Mouse (Mus musculus): ENCODE measurements around the gene Srpr. TPM values are rescaled to one million over a fixed set of nuclear protein-coding genes. Genes with fewer than 3 reads are reported as not detected.

Srpr gene
- polyA plus RNA-seq, 1 experiment from 2014 or later, result 55.1 TPM

DNA sequence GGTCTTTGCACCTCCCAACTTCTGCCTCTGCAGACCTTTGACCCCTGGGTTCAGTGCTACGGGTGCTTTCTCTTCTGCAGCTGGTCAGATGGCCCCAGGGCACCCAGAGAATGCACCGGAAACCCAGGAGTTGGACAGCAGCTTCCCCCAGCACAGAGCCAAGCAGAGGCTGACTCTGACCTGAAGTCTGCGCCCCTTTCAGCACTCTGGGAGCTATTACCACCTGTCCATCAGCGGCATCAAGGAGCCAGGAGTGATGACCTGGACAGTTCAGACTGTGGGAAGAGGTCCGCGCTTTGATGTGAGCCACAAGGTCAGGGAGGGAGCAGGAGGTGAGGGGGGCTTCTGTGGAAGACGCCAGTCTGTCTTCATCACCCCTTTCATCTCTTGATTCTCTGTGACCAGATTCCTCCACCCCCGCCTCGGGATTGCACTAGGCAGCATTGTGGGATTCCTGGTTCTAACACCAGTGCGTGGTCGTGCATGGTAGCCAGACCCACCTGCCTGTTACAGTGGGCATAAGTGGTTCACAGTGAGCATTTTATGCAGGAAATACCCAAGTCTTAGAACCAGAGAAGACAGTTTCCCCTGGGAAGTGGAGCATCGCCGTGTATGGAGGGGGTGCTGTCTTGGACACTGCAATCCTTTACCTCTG is 83.6 kb downstream of the Srpr start:
- Histone ChIP-seq H3K4me1 (ENCODE audit: control insufficient read depth, insufficient read depth, low read length) (no peaks in the 10 kb centered on the region), H3K4me2 (ENCODE audit: low read length) (no peak overlapping the region), H3K27me3 (replicated peaks; ENCODE audit: control insufficient read depth, insufficient read depth, low read length) (no peaks in the 10 kb centered on the region), H3K9ac (ENCODE audit: low read length) (no peak overlapping the region), H3K36me3 (ENCODE audit: control insufficient read depth, insufficient read depth, low read length) (no peaks in the 10 kb centered on the region), H3K9me3 (replicated peaks; ENCODE audit: control insufficient read depth, low read length) (no peaks in the 10 kb centered on the region), H3K27ac (ENCODE audit: low read depth, low read length) (no peak overlapping the region), H3K4me3 (ENCODE audit: low read depth, low read length) (no peak overlapping the region)
- ATAC-seq (no peak), DNase-seq (ENCODE audit: low spot score) (no peak)
- 80% methylated on average over 13 of the region's 13 CpGs for WGBS

DNA sequence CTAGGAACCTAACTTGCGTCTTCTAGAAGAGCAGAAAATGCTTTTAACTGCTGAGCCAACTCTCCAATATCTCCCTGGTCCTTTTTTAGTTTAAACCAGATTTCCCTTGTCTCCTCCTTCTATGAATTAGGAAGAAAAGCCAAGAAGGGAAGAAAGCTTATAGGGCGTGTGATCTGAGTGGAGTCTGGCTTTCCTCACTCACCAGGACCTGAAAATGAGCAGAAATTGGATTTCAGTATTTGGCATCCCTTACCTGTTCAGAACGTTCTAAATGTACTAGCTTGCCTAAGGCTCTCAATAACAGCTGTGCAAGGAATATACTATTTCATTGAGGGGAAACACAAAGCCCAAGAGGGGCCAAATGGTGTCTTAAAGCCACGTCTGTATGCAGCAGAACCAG is 84.4 kb downstream of the Srpr start:
- Histone ChIP-seq H3K4me1 (ENCODE audit: control insufficient read depth, insufficient read depth, low read length) (no peaks in the 10 kb centered on the region), H3K27ac (ENCODE audit: low read depth, low read length) (no peak overlapping the region), H3K36me3 (ENCODE audit: control insufficient read depth, insufficient read depth, low read length) (no peaks in the 10 kb centered on the region), H3K4me3 (ENCODE audit: low read depth, low read length) (no peak overlapping the region), H3K27me3 (replicated peaks; ENCODE audit: control insufficient read depth, insufficient read depth, low read length) (no peaks in the 10 kb centered on the region), H3K4me2 (ENCODE audit: low read length) (no peak overlapping the region), H3K9me3 (replicated peaks; ENCODE audit: control insufficient read depth, low read length) (no peaks in the 10 kb centered on the region), H3K9ac (ENCODE audit: low read length) (no peak overlapping the region)
- no peak for DNase-seq (ENCODE audit: low spot score)
- WGBS, result 86% methylated on average over 4 of the region's 4 CpGs
- no peak for ATAC-seq

DNA sequence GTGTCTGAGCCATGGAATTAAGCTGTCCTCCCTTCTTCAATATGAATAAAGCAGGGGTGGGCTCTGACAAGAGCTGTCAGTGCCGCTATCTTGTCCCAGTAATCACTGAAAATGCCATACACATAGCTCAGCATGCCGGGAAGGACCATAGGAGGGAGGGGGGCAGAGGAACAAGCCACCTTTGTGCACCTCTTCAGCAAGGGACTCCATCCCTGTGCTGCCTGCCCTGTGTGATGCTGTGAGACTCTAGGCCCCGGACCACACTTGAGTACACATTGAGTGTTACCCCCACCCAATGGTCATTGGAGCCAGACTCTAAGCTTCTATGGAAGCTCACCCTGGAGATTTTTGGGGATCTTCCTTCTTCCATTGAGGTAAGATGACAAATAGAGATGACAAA is 86.4 kb downstream of the Srpr start:
- Histone ChIP-seq H3K36me3 (ENCODE audit: control insufficient read depth, insufficient read depth, low read length) (no peaks in the 10 kb centered on the region), H3K27ac (ENCODE audit: low read depth, low read length) (no peak overlapping the region), H3K9me3 (replicated peaks; ENCODE audit: control insufficient read depth, low read length) (no peaks in the 10 kb centered on the region), H3K9ac (ENCODE audit: low read length) (no peak overlapping the region), H3K27me3 (replicated peaks; ENCODE audit: control insufficient read depth, insufficient read depth, low read length) (no peaks in the 10 kb centered on the region), H3K4me1 (ENCODE audit: control insufficient read depth, insufficient read depth, low read length) (no peaks in the 10 kb centered on the region), H3K4me2 (ENCODE audit: low read length) (no peak overlapping the region), H3K4me3 (ENCODE audit: low read depth, low read length) (no peak overlapping the region)
- no peak for DNase-seq (ENCODE audit: low spot score)
- WGBS, result 92% methylated on average over 3 of the region's 3 CpGs
- no peak for ATAC-seq

DNA sequence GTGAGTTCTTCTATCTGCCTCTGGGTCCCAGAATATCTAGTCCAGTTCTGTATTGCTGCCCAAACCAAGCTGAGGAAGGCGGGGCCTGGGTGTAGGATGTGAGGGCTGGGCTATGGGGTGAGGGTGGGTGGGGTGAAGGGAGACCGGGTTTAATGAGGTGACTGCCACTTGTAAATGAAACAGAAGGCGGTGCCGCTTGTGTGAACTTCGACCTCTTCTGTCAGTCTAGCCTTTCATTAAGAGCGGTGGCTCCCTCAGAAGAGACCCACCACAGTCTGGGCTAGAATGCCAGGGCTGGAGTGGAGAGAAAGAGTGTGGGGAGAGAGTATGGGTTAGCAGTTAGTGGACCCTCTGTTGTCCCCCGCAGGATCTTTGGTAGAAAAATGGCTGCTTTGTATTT is 90.0 kb downstream of the Srpr start:
- WGBS, result 20% methylated on average over 7 of the region's 7 CpGs
- no peak overlapping the region for H3K9ac ChIP-seq (ENCODE audit: low read length)
- DNase-seq (ENCODE audit: low spot score) (no peak), ATAC-seq (peak; percentile 40; the same call in 1 of the 2 replicates)
- no peaks in the 10 kb centered on the region for H3K36me3 ChIP-seq (ENCODE audit: control insufficient read depth, insufficient read depth, low read length)
- H3K4me1 ChIP-seq (ENCODE audit: control insufficient read depth, insufficient read depth, low read length), result no peaks in the 10 kb centered on the region
- H3K4me2 ChIP-seq (ENCODE audit: low read length), result no peak overlapping the region
- H3K9me3 ChIP-seq (replicated peaks; ENCODE audit: control insufficient read depth, low read length), result no peaks in the 10 kb centered on the region
- no peak overlapping the region for H3K27ac ChIP-seq (ENCODE audit: low read depth, low read length)
- H3K4me3 ChIP-seq (ENCODE audit: low read depth, low read length), result no peak overlapping the region
- H3K27me3 ChIP-seq (replicated peaks; ENCODE audit: control insufficient read depth, insufficient read depth, low read length), result no peaks in the 10 kb centered on the region

DNA sequence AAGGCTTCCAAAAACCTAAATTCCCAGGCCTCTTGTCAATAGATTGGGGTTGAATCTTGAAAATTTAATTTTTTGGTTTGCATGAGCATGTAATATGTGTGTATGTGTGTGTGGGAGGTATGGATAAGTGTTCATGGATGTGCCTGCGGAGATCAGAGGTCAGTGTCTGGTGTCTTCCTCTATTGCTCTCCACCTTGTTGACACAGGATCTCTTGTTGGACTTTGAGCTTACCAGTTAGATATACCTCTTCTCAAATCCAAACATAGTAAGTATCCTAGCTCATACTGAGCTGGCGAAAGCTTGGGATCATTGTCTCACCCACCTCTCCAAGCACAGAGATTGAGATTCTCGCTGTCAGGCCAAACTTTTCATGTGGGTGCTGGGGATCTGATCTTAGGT is 90.4 kb downstream of the Srpr start:
- no peak for ATAC-seq
- WGBS, result 90% methylated on average over 3 of the region's 3 CpGs
- no peak overlapping the region for H3K27ac ChIP-seq (ENCODE audit: low read depth, low read length)
- no peak for DNase-seq (ENCODE audit: low spot score)
- H3K4me1 ChIP-seq (ENCODE audit: control insufficient read depth, insufficient read depth, low read length), result no peaks in the 10 kb centered on the region
- no peaks in the 10 kb centered on the region for H3K27me3 ChIP-seq (replicated peaks; ENCODE audit: control insufficient read depth, insufficient read depth, low read length)
- no peak overlapping the region for H3K4me3 ChIP-seq (ENCODE audit: low read depth, low read length)
- H3K4me2 ChIP-seq (ENCODE audit: low read length), result no peak overlapping the region
- no peak overlapping the region for H3K9ac ChIP-seq (ENCODE audit: low read length)
- no peaks in the 10 kb centered on the region for H3K9me3 ChIP-seq (replicated peaks; ENCODE audit: control insufficient read depth, low read length)
- no peaks in the 10 kb centered on the region for H3K36me3 ChIP-seq (ENCODE audit: control insufficient read depth, insufficient read depth, low read length)

DNA sequence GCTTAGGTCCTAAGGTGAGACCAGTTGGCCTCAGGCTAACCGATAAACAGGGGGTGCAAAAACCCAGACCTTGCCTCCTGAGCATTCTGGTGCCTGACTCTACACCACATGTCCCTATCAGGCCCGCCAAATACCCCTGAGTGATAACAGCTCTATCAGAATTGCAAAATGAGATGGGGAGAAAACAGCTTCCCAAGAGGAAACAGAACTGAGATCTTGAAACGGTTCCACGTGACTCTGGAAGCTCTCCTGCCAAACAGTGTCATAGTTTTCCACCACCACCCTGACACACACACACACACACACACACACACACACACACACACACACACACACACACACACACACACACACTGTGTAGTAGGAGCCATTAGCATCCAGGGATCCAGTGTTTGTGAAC is 90.9 kb downstream of the Srpr start:
- H3K9me3 ChIP-seq (replicated peaks; ENCODE audit: control insufficient read depth, low read length), result no peaks in the 10 kb centered on the region
- no peak overlapping the region for H3K27ac ChIP-seq (ENCODE audit: low read depth, low read length)
- no peak overlapping the region for H3K4me2 ChIP-seq (ENCODE audit: low read length)
- 78% methylated on average over 4 of the region's 4 CpGs for WGBS
- no peak overlapping the region for H3K9ac ChIP-seq (ENCODE audit: low read length)
- no peaks in the 10 kb centered on the region for H3K4me1 ChIP-seq (ENCODE audit: control insufficient read depth, insufficient read depth, low read length)
- H3K36me3 ChIP-seq (ENCODE audit: control insufficient read depth, insufficient read depth, low read length), result no peaks in the 10 kb centered on the region
- ATAC-seq, result no peak
- DNase-seq (ENCODE audit: low spot score), result no peak
- H3K27me3 ChIP-seq (replicated peaks; ENCODE audit: control insufficient read depth, insufficient read depth, low read length), result no peaks in the 10 kb centered on the region
- no peak overlapping the region for H3K4me3 ChIP-seq (ENCODE audit: low read depth, low read length)

DNA sequence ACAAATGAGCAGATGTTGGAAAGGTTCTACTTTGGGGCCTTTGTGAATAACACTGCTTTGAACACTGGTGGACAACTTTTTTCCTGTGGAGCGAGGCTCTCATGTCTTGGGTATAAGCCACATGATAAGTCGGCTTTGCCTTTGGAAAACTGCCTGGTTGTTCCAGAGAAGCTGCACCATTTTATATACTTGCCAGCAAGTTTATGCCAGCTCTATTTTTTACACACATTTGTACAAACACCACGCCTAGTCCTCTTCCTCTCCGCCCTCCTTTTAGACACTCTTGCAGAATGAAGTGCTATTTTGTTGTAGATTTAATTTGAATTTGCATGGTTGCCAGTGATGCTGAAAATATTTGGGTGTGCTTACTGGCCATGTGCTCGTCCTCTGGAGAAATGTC is 93.5 kb downstream of the Srpr start:
- Histone ChIP-seq H3K9ac (ENCODE audit: low read length) (no peak overlapping the region), H3K27me3 (replicated peaks; ENCODE audit: control insufficient read depth, insufficient read depth, low read length) (no peaks in the 10 kb centered on the region)
- ATAC-seq, result no peak

More for the DNA sequence above, 93.5 kb downstream of the Srpr start:
- H3K4me3 ChIP-seq (ENCODE audit: low read depth, low read length), result no peak overlapping the region
- 78% methylated on average over 5 of the region's 5 CpGs for WGBS
- no peaks in the 10 kb centered on the region for H3K4me1 ChIP-seq (ENCODE audit: control insufficient read depth, insufficient read depth, low read length)
- no peak overlapping the region for H3K27ac ChIP-seq (ENCODE audit: low read depth, low read length)
- peak; percentile 32 for DNase-seq (ENCODE audit: low spot score)
- H3K9me3 ChIP-seq (replicated peaks; ENCODE audit: control insufficient read depth, low read length), result no peaks in the 10 kb centered on the region
- H3K4me2 ChIP-seq (ENCODE audit: low read length), result no peak overlapping the region
- H3K36me3 ChIP-seq (ENCODE audit: control insufficient read depth, insufficient read depth, low read length), result no peaks in the 10 kb centered on the region

Other genes with a start within 250 kb of the Srpr start
- 10.1 and 12.3 TPM in 2 replicates for gene St3gal4, start 80.9 kb upstream of the Srpr start, polyA plus RNA-seq (2014; fragmentation: Nextera tagmentation; extraction: Ambion mirVana)
- gene Dcps, start 24.1 kb upstream of the Srpr start, polyA plus RNA-seq (2014; fragmentation: Nextera tagmentation; extraction: Ambion mirVana), result 93.2 and 94.8 TPM in 2 replicates
- 3.5 and 3.7 TPM in 2 replicates for gene Tirap, start 116 bp downstream of the Srpr start, polyA plus RNA-seq (2014; fragmentation: Nextera tagmentation; extraction: Ambion mirVana)
- gene Foxred1, start 10.9 kb downstream of the Srpr start, polyA plus RNA-seq (2014; fragmentation: Nextera tagmentation; extraction: Ambion mirVana), result 24.9 and 27.8 TPM in 2 replicates
- 94.5 and 95.0 TPM in 2 replicates for gene Fam118b, start 67.6 kb downstream of the Srpr start, polyA plus RNA-seq (2014; fragmentation: Nextera tagmentation; extraction: Ambion mirVana)
- 23.1 and 24.9 TPM in 2 replicates for gene Rpusd4, start 67.7 kb downstream of the Srpr start, polyA plus RNA-seq (2014; fragmentation: Nextera tagmentation; extraction: Ambion mirVana)
- 10.5 and 11.0 TPM in 2 replicates for gene Cdon, start 221.0 kb downstream of the Srpr start, polyA plus RNA-seq (2014; fragmentation: Nextera tagmentation; extraction: Ambion mirVana)

Data from forebrain, embryonic 14.5 days (tissue).